Mouse (Mus musculus) layer of hippocampus, adult 2 months (tissue): ENCODE data around the gene Lonrf2. TPM values are rescaled to one million over a fixed set of nuclear protein-coding genes. Genes with fewer than 3 reads are reported as not detected.

Experiments used
- DNase-seq, 2 experiments: peaks; one replicate each; pipeline ENCODE4 v3.0.0; 2022; ENCODE audit warnings: low spot score in 2 of 2
- H3K27ac ChIP-seq: fragments of 200-600 bp; 2 replicates; pipeline ENCODE4 v1.8.1; 2022
- H3K4me3 ChIP-seq: fragments of 200-600 bp; 2 replicates; pipeline ENCODE4 v1.8.1; 2022; ENCODE audit warnings: mild to moderate bottlenecking
- CTCF ChIP-seq: fragments of 200-600 bp; conservative IDR thresholded peaks from 2 replicates; pipeline ENCODE4 v1.8.1; 2022; ENCODE audit warnings: antibody characterized with exemption, mild to moderate bottlenecking, moderate library complexity
- long read RNA-seq, 2 experiments: library from polyadenylated mRNA; stranded (forward); transcript quantifications; one replicate each; pipeline ENCODE4 v2.0.0; 2021; ENCODE audit warnings: borderline mapping rate in 2 of 2
- total RNA-seq, 2 experiments: library from RNA; stranded (reverse); gene quantifications; 2 replicates each; pipeline ENCODE4 v1.2.3; 2021

Lonrf2 gene
- 100 to 1,000 TPM; 106 to 109 TPM for total RNA-seq
- long read RNA-seq, experiment 1, full-length matches to known transcripts: 35 of 52 reads
- long read RNA-seq, experiment 1, partial matches to known transcripts: 4 of 52 reads
- long read RNA-seq, experiment 1, other reads (novel, unspliced or antisense): 13 of 52 reads
- long read RNA-seq, experiment 2, full-length matches to known transcripts: 47 of 71 reads
- long read RNA-seq, experiment 2, partial matches to known transcripts: 4 of 71 reads
- long read RNA-seq, experiment 2, other reads (novel, unspliced or antisense): 20 of 71 reads

- Histone ChIP-seq H3K4me3 (peak within 1 kb of the TSS; percentile 71), H3K27ac (peak within 1 kb of the TSS; percentile 95)
- 0 out of 2 replicates have a peak, but pooled peaks have one; percentile 8 for TF ChIP-seq CTCF
- DNase-seq: peak; percentile 77 to 79
These were observed at the start of gene Lonrf2 for GRCm38 (mm10) chr1:38836477-38836872. TSS of gene Lonrf2 (minus strand) at chr1:38836711.

- no peak for TF ChIP-seq CTCF
- H3K27ac ChIP-seq: no peak overlapping the region
- no peak for DNase-seq
- H3K4me3 ChIP-seq: no peak overlapping the region
These were observed 49.4 kb upstream of the Lonrf2 start for GRCm38 (mm10) chr1:38885956-38886355.

- no peak overlapping the region for H3K4me3 ChIP-seq
- no peak for DNase-seq
- no peak for TF ChIP-seq CTCF
- H3K27ac ChIP-seq: no peak overlapping the region
These were observed 47.3 kb upstream of the Lonrf2 start for GRCm38 (mm10) chr1:38883766-38884165.

GRCm38 (mm10) chr1:38882746-38883145, 46.2 kb upstream of the Lonrf2 start:
- H3K4me3 ChIP-seq: no peak overlapping the region
- no peak overlapping the region for H3K27ac ChIP-seq
- DNase-seq: no peak
- TF ChIP-seq CTCF: no peak

GRCm38 (mm10) chr1:38881366-38881765, 44.9 kb upstream of the Lonrf2 start:
- DNase-seq: no peak
- H3K4me3 ChIP-seq: no peak overlapping the region
- H3K27ac ChIP-seq: no peak overlapping the region
- TF ChIP-seq CTCF: no peak

- Histone ChIP-seq H3K4me3 (no peak overlapping the region), H3K27ac (peak overlapping the region; percentile 59)
- TF ChIP-seq CTCF: no peak
- DNase-seq: no peak
These were observed 40.3 kb upstream of the Lonrf2 start for GRCm38 (mm10) chr1:38876671-38877382.

- H3K27ac ChIP-seq: no peak overlapping the region
- TF ChIP-seq CTCF: no peak
These were observed 37.4 kb upstream of the Lonrf2 start for GRCm38 (mm10) chr1:38873911-38874310.

GRCm38 (mm10) chr1:38871834-38872233, 35.3 kb upstream of the Lonrf2 start:
- no peak overlapping the region for H3K27ac ChIP-seq
- no peak for TF ChIP-seq CTCF
- no peak for DNase-seq
- H3K4me3 ChIP-seq: no peak overlapping the region

More at GRCm38 (mm10) chr1:38873911-38874310, 37.4 kb upstream of the Lonrf2 start:
- DNase-seq: no peak
- no peak overlapping the region for H3K4me3 ChIP-seq

- no peak for TF ChIP-seq CTCF
- no peak for DNase-seq
- Histone ChIP-seq H3K4me3 (no peak overlapping the region), H3K27ac (no peak overlapping the region)
These were observed 33.1 kb upstream of the Lonrf2 start for GRCm38 (mm10) chr1:38869398-38870195.

GRCm38 (mm10) chr1:38866242-38866641, 29.7 kb upstream of the Lonrf2 start:
- no peak overlapping the region for H3K4me3 ChIP-seq
- H3K27ac ChIP-seq: no peak overlapping the region
- DNase-seq: no peak
- TF ChIP-seq CTCF: no peak

- no peak for DNase-seq
- H3K27ac ChIP-seq: no peak overlapping the region
- no peak for TF ChIP-seq CTCF
- H3K4me3 ChIP-seq: no peak overlapping the region
These were observed 27.8 kb upstream of the Lonrf2 start for GRCm38 (mm10) chr1:38864341-38864740.

- TF ChIP-seq CTCF: peak; percentile 86
- H3K4me3 ChIP-seq: no peak overlapping the region
- peak; percentile 27 to 65 for DNase-seq
- no peak overlapping the region for H3K27ac ChIP-seq
These were observed 25.7 kb upstream of the Lonrf2 start for GRCm38 (mm10) chr1:38862213-38862612.

GRCm38 (mm10) chr1:38860867-38861524, 24.5 kb upstream of the Lonrf2 start:
- H3K27ac ChIP-seq: no peak overlapping the region
- DNase-seq: no peak
- no peak for TF ChIP-seq CTCF
- no peak overlapping the region for H3K4me3 ChIP-seq
